Mouse (Mus musculus) ZHBTc4 (cell line): ENCODE measurements at regions not wholly inside any gene's neighbourhood (a gene's known extent, or its start where the extent isn't known, plus 50 kb on each side); places are given as distances from the start of the nearest gene placed in this dataset.
A peak's percentile ranks its signal among the peaks of the same experiment; 100 is the strongest.

Experiments used
- DNase-seq: peaks from one replicate; pipeline ENCODE4 v3.0.0-alpha.2; 2011; ENCODE audit warnings: low read depth, low spot score

GRCm38 (mm10) chr1:33044388-33044787 lies 497.3 kb upstream of the Gm5415 start:
- DNase-seq, result no peak

GRCm38 (mm10) chr1:33042424-33042823 lies 495.3 kb upstream of the Gm5415 start:
- DNase-seq, result no peak

GRCm38 (mm10) chr1:33040740-33041139 lies 493.6 kb upstream of the Gm5415 start:
- no peak for DNase-seq

- DNase-seq, result no peak
Measured at GRCm38 (mm10) chr1:33031991-33032390, 484.9 kb upstream of the Gm5415 start.

- DNase-seq, result no peak
Measured at GRCm38 (mm10) chr1:33026683-33027415, 479.8 kb upstream of the Gm5415 start.

- DNase-seq, result no peak
Measured at GRCm38 (mm10) chr1:33025379-33025778, 478.3 kb upstream of the Gm5415 start.

GRCm38 (mm10) chr1:33022852-33023251 lies 475.8 kb upstream of the Gm5415 start:
- DNase-seq, result peak; percentile 44

GRCm38 (mm10) chr1:33003992-33004391 lies 456.9 kb upstream of the Gm5415 start:
- no peak for DNase-seq

GRCm38 (mm10) chr1:32964957-32965356 lies 417.9 kb upstream of the Gm5415 start:
- peak; percentile 44 for DNase-seq

GRCm38 (mm10) chr1:32959316-32959715 lies 412.2 kb upstream of the Gm5415 start:
- DNase-seq, result no peak

- peak; percentile 5 for DNase-seq
Measured at GRCm38 (mm10) chr1:32946254-32946653, 399.2 kb upstream of the Gm5415 start.

- DNase-seq, result no peak
Measured at GRCm38 (mm10) chr1:32930381-32930780, 383.3 kb upstream of the Gm5415 start.

GRCm38 (mm10) chr1:32902437-32902836 lies 355.3 kb upstream of the Gm5415 start:
- no peak for DNase-seq

GRCm38 (mm10) chr1:32887728-32888127 lies 340.6 kb upstream of the Gm5415 start:
- no peak for DNase-seq

GRCm38 (mm10) chr1:32872920-32873319 lies 325.8 kb upstream of the Gm5415 start:
- no peak for DNase-seq

GRCm38 (mm10) chr1:32866111-32866510 lies 319.0 kb upstream of the Gm5415 start:
- no peak for DNase-seq

- no peak for DNase-seq
Measured at GRCm38 (mm10) chr1:32858040-32858439, 310.9 kb upstream of the Gm5415 start.
